Mouse (Mus musculus): Measurements from ENCODE around the gene Pih1d1.

DNA sequence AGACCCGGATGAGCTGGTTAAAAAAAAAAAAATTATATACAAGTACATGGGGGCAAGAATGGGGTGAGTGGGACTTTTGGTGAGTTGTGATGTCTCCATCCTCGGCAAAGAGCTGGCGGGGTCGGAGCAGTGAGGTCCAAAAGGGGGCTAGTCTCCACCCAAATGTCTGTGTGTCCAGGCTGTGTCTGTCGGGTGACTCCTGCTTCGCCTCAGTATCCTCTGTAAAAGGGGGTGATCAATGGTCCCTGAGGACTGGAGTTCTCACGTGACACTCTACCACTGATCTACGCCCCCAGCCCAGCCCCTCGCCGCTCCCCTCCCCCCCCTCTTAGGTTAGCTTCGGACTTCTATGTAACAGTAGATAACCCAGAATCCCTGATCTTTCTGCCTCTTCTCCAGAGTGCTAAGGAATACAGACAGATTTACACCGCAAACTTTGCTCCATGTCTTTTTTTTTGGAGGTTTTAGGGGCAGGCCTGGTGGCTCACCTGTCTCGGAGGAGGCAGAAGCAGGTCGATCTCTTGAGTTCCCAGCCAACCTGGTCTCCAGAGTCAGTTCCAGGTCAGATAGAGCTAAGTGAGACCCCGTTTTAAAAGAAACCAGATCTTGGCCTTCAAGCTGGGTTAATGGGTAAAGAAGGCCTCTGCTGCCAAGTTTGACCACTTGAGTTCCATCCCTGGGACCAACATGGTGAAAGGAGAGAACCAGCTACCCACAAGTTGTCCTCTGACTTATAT, 24.2 kb upstream of the Pih1d1 start:
- TF ChIP-seq CTCF (conservative IDR thresholded peaks at IDR 0.05; ENCODE audit: insufficient read depth, insufficient read length, low read depth, low read length) = no peak
- TF ChIP-seq POLR2A (IDR thresholded peaks at IDR 0.05; ENCODE audit: low read depth, low read length) = no peak
